Mouse (Mus musculus) C2C12 (cell line): Measurements from ENCODE around the gene Dstyk.
A peak's percentile ranks its signal among the peaks of the same experiment; 100 is the strongest.

Experiments used
- CEBPB ChIP-seq: IDR thresholded peaks from one replicate; pipeline ENCODE4 v1.6.1; 2011; ENCODE audit warnings: low read depth, mild to moderate bottlenecking, control low read depth, moderate library complexity
- CTCF ChIP-seq: IDR thresholded peaks from one replicate; pipeline ENCODE4 v1.5.1; 2011; ENCODE audit not compliant: control insufficient read depth, insufficient read depth, insufficient read length
- FOSL1 ChIP-seq: IDR thresholded peaks from one replicate; pipeline ENCODE4 v1.8.0; 2011; ENCODE audit warnings: mild to moderate bottlenecking, low read length; ENCODE audit not compliant: poor library complexity, insufficient read depth, severe bottlenecking
- MAX ChIP-seq: IDR thresholded peaks from one replicate; pipeline ENCODE4 v1.6.1; 2011; ENCODE audit warnings: mild to moderate bottlenecking, control low read depth
- MYOD1 ChIP-seq: IDR thresholded peaks from one replicate; pipeline ENCODE4 v1.6.1; 2011; ENCODE audit warnings: low read depth; ENCODE audit not compliant: control insufficient read depth, insufficient read length
- MYOG ChIP-seq: IDR thresholded peaks from one replicate; pipeline ENCODE4 v1.6.1; 2011; ENCODE audit not compliant: control insufficient read depth, insufficient read length; ENCODE audit errors: extremely low read depth
- USF1 ChIP-seq: IDR thresholded peaks from one replicate; pipeline ENCODE4 v1.6.1; 2011; ENCODE audit warnings: low read depth, mild to moderate bottlenecking, control low read depth, moderate library complexity

- TF ChIP-seq CTCF (no peak), CEBPB (no peak), MYOG (no peak), USF1 (no peak), MAX (peak; percentile 99), MYOD1 (no peak), FOSL1 (no peak)
Measured at GRCm38 (mm10) chr1:132476928-132477691, 59.8 kb downstream of the Dstyk start, which contains the start of gene Rbbp5.
